Mouse (Mus musculus) small intestine, adult 2 months (tissue): ENCODE data around the gene AC109138.7.

Experiments
- CTCF ChIP-seq: fragments of 200-500 bp; IDR thresholded peaks from 2 replicates; pipeline ENCODE4 v1.5.1; 2012; ENCODE audit warnings: low read depth, mild to moderate bottlenecking, control low read depth, inconsistent platforms, low read length, moderate library complexity, mixed read lengths; ENCODE audit not compliant: insufficient replicate concordance, insufficient read length; ENCODE audit errors: extremely low read depth
- POLR2A ChIP-seq: fragments of 200-500 bp; IDR thresholded peaks from 2 replicates; pipeline ENCODE4 v1.6.1; 2012; ENCODE audit warnings: low read depth, mild to moderate bottlenecking, control low read depth, inconsistent platforms, low read length, moderate library complexity

GRCm38 (mm10) chr19:4192251-4192985 lies 21.7 kb upstream of the AC109138.7 start:
- no peak for TF ChIP-seq CTCF
- no peak for TF ChIP-seq POLR2A
